Mouse (Mus musculus): ENCODE results near the gene Defb25. TPM values are rescaled to one million over a fixed set of nuclear protein-coding genes. Genes with fewer than 3 reads are reported as not detected.
A peak's percentile ranks its signal among the peaks of the same experiment; 100 is the strongest.
"Not testable (repeated sequence)": the region's sequence is repeated elsewhere in the genome, so short reads cannot be mapped to it uniquely, and the experiment has no call there.

Defb25 gene
- 23.2 and 25.2 TPM in 2 replicates for polyA plus RNA-seq (2015; fragmentation: Nextera tagmentation; extraction: Ambion mirVana)

DNA sequence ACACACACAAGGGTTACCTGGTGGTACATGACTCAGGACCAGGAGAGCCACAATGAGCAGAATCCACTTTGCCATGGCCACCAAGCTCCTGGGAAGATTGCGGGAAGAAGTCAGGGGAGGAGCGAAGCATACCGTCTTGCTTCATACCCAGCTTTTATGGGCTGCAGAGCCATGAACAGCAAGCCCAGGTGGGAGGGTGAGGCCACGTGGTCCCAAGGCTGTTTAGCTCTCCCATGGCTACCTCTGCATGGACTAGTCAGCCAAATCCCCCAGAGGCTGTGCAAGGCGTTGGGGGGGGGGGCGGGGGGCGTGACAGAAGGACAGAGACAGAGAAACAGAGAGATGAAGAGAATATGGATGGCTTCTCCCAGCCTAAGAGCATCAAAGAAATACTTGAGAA is at the start of gene Defb25:
Defb25 (minus strand) TSS at position 101 of the 400 bp plus-strand sequence.
- WGBS = 67% methylated on average over 7 of the region's 7 CpGs
- H3K4me2 ChIP-seq = peak within 1 kb of the TSS; percentile 12; the same call in 1 of the 2 replicates
- 0 out of 2 replicates have a peak within 1 kb of the TSS, but pooled peaks have one; percentile 5 for H3K4me3 ChIP-seq (replicated peaks)

DNA sequence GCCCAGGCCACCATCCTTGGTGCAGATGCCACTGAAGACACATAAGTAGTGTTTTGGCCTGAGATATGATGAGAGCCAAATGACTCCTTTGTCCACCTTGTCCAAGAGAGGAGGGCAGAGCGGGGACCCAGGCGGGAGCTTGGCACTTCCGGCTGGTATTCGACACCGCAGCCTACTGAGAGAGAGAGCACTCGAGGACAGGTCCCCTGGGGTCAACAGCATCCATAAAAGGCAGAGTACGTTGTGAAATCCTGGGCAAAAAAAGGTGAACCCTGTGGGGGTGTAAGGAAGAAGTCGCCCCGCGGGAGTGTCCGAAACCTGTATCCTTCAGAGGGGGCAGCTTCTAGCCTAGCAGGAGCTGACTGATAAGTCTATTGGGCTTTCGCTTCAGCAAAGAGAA is 49.3 kb upstream of the Defb25 start:
- no peak for ATAC-seq (replicated peaks; ENCODE audit: low FRiP score)
- Histone ChIP-seq H3K36me3 (peaks cover 50% of the 10 kb centered on the region), H3K27me3 (no peaks in the 10 kb centered on the region), H3K4me3 (replicated peaks) (peak overlapping the region; percentile 95), H3K4me2 (peak overlapping the region; percentile 78), H3K27ac (peak overlapping the region; percentile 45), H3K9me3 (replicated peaks) (no peaks in the 10 kb centered on the region), H3K9ac (peak overlapping the region; percentile 97), H3K4me1 (peaks cover 46% of the 10 kb centered on the region)
- WGBS = 63% methylated on average over 12 of the region's 12 CpGs

More for the DNA sequence above, at the start of gene Defb25:
- Histone ChIP-seq H3K27ac (peak within 1 kb of the TSS; percentile 87), H3K27me3 (peaks cover 14% of the 10 kb centered on the region), H3K9ac (no peak within 1 kb of the TSS), H3K36me3 (no peaks in the 10 kb centered on the region), H3K9me3 (replicated peaks) (no peaks in the 10 kb centered on the region), H3K4me1 (peaks cover 55% of the 10 kb centered on the region)
- no peak for ATAC-seq (replicated peaks; ENCODE audit: low FRiP score)

DNA sequence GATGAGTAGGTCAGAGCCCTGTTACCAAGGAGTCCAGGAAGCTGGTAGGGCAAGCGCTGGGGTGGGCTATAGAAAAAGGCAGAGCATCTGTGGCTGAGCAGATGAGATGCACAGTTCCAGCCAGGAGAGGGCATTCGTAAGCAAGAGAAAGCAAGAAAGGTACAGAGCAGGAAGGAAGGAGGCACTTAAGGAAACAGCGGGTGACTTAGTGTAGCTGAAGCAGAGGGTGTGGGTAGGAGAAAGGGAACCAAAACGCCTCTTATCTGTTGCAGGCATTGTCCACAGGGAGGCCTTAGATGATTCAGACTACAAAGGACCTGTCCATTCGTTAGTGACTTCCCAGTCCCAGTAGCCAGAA is 48.8 kb upstream of the Defb25 start:
- Histone ChIP-seq H3K36me3 (peaks cover 44% of the 10 kb centered on the region), H3K27ac (peak overlapping the region; percentile 97)

DNA sequence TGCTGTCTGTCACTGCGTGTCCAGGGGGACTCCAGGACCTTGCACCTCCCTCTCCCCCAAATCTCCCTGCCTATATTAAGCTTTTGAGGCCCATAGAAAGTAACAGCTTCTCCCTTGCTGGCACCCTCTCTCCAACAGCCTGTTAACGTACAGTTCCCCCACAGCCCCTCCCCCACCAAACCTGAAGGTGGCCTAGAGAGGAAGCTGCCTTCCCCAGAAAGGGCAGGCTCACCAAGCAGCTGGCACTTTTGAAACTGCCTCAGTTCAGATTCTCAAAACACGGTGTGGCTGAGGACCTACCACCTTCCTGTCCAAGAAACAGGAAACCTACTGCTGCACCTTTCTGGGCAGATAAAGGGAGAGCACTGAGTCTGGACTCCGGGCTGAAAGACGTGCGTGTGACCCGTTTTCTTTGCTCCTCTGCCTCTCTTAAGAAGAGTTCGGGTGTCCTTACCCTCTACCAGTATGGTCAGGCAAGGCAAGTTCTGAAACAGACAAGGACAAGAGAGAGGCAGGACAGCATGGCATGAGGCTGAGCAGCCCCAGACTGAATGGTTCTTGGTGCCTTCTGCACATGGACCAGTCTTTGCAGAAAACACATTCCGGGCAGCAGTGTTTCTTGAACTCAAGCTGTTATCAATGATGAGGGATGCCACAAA is 48.3 kb upstream of the Defb25 start:
- Histone ChIP-seq H3K27ac (peak overlapping the region; percentile 97), H3K9me3 (replicated peaks) (no peaks in the 10 kb centered on the region), H3K4me3 (replicated peaks) (peak overlapping the region; percentile 95), H3K4me1 (peaks cover 46% of the 10 kb centered on the region), H3K27me3 (no peaks in the 10 kb centered on the region), H3K36me3 (peaks cover 39% of the 10 kb centered on the region), H3K4me2 (peak overlapping the region; percentile 78), H3K9ac (peak overlapping the region; percentile 97)
- WGBS = 38% methylated on average over 9 of the region's 9 CpGs
- no peak for ATAC-seq (replicated peaks; ENCODE audit: low FRiP score)

More for the DNA sequence above, 48.8 kb upstream of the Defb25 start:
- H3K4me2 ChIP-seq = peak overlapping the region; percentile 78
- WGBS = 21% methylated on average over 5 of the region's 5 CpGs
- peaks cover 46% of the 10 kb centered on the region for H3K4me1 ChIP-seq
- H3K4me3 ChIP-seq (replicated peaks) = peak overlapping the region; percentile 95
- peak; percentile 44; the same call in 1 of the 2 replicates for ATAC-seq (replicated peaks; ENCODE audit: low FRiP score)
- no peaks in the 10 kb centered on the region for H3K9me3 ChIP-seq (replicated peaks)
- no peaks in the 10 kb centered on the region for H3K27me3 ChIP-seq
- H3K9ac ChIP-seq = peak overlapping the region; percentile 97

DNA sequence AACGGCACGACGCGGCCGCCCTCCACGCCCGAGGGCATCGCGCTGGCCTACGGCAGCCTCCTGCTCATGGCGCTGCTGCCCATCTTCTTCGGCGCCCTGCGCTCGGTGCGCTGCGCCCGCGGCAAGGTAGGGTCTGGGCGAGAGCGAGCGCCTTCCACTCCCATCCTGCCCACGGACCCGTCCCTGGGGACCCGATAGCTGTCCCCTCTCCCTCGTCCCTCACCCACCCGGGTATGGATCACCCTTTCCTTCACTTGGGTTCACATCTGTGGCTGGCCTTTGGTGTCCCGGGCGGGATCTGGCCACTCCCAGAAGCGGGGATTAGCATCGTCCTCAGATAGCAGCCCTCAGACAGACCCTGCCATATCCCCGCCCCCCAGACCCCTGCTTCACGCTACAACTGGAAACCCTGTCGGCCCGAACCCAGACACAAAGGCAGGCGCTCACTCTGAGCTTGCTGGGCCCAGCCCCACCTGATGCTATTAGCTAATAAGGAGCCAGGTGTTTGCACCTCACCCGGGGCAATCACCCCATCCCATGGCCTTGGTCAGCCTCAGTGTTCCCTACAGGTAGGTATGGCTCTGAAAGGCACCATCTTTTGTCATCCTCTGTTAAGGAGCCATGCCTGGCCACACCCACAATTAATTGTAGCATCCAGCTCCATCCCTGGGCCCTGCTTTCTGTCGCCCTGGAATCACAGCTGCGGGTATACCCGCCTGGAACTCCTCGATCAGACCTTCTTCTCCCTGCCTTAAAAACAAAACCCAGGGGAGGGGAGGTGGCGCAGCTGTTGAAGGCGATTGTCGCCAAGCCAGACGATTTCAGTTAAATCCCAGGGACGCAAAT is 47.0 kb upstream of the Defb25 start:
- ATAC-seq (replicated peaks; ENCODE audit: low FRiP score) = peak; percentile 74
- Histone ChIP-seq H3K9ac (peak overlapping the region; percentile 97), H3K27me3 (no peaks in the 10 kb centered on the region), H3K4me3 (replicated peaks) (peak overlapping the region; percentile 95), H3K9me3 (replicated peaks) (no peaks in the 10 kb centered on the region), H3K27ac (peak overlapping the region; percentile 97), H3K36me3 (peaks cover 27% of the 10 kb centered on the region), H3K4me2 (peak overlapping the region; percentile 78), H3K4me1 (peaks cover 41% of the 10 kb centered on the region)
- WGBS = under 1% methylated on average over 46 of the region's 46 CpGs

DNA sequence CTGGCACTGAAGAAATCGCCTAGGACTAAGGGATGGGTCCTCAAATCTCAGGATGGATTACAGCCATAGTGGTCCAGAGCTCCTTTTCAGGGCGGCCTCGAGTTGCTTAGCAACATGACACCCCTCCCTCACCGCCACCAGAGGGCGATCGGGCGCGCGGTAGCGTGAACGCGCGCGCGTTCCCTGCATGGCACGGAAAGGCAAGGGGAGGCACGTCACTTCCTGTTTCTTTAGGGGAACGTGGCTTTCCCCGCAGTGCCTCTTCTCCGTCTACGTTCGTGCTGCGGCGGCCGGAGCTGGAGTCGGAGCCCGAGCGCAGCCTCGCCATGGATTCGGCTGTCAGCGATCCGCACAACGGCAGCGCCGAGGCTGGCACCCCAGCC is 46.4 kb upstream of the Defb25 start, which contains the start of gene H13:
H13 (plus strand) TSS at position 206 of the 383 bp plus-strand sequence.
- Histone ChIP-seq H3K4me3 (replicated peaks) (peak within 1 kb of the TSS; percentile 95), H3K4me1 (peaks cover 41% of the 10 kb centered on the region), H3K4me2 (peak within 1 kb of the TSS; percentile 78), H3K9me3 (replicated peaks) (no peaks in the 10 kb centered on the region), H3K27me3 (no peaks in the 10 kb centered on the region), H3K36me3 (peaks cover 21% of the 10 kb centered on the region), H3K27ac (peak within 1 kb of the TSS; percentile 97), H3K9ac (peak within 1 kb of the TSS; percentile 97)
- peak; percentile 73 for ATAC-seq (replicated peaks; ENCODE audit: low FRiP score)
- WGBS = under 1% methylated on average over 35 of the region's 35 CpGs

DNA sequence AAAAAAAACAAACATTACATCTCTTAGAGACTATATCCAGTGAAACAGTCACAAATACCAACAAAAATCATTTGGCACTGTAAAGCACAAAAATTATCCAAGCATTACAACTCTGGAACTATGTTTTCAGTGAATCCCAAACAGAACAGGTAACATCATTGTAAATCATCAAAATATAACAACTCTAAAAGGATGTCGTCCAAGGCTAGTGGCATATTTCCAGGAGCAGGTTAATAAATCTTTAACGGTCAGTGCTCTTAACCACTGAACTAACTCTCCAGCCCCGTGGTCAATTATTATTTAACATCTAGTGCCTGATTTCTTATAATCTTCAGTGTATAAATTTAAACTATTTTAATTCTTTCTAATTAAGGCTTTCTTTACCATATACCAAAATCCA is 43.3 kb upstream of the Defb25 start:
- H3K4me3 ChIP-seq (replicated peaks); H3K27ac ChIP-seq; H3K4me2 ChIP-seq; H3K36me3 ChIP-seq; H3K9ac ChIP-seq; H3K9me3 ChIP-seq (replicated peaks); H3K27me3 ChIP-seq; ATAC-seq (replicated peaks; ENCODE audit: low FRiP score): not testable (repeated sequence)
- H3K4me1 ChIP-seq = peaks cover 15% of the 10 kb centered on the region
- 43% methylated on average over 3 of the region's 3 CpGs for WGBS

DNA sequence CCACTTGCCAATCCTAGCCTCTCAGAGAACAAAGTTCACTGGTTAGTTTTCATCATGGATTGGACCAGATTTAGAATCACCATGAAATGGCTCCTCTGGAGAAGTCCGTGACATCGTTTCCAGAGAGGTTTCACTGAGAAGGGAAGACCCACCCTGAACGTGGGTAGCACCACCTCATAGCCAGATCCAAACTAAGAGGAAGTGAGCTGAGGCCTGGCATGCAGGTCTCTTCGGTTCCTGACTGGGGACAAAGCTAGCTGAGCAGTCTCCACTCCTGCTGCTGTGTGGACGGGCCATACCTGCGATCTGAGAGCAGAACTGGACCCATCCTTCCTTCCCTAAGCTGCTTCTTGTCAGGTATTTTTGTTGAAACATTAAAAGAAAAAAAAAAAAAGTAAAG is 38.3 kb upstream of the Defb25 start:
- Histone ChIP-seq H3K27me3 (no peaks in the 10 kb centered on the region), H3K4me1 (peaks cover 3% of the 10 kb centered on the region; the same call in 1 of the 2 replicates), H3K9ac (no peak overlapping the region), H3K36me3 (no peaks in the 10 kb centered on the region), H3K4me2 (no peak overlapping the region), H3K27ac (no peak overlapping the region), H3K4me3 (replicated peaks) (no peak overlapping the region), H3K9me3 (replicated peaks) (no peaks in the 10 kb centered on the region)
- WGBS = 86% methylated on average over 6 of the region's 6 CpGs
- ATAC-seq (replicated peaks; ENCODE audit: low FRiP score) = no peak

DNA sequence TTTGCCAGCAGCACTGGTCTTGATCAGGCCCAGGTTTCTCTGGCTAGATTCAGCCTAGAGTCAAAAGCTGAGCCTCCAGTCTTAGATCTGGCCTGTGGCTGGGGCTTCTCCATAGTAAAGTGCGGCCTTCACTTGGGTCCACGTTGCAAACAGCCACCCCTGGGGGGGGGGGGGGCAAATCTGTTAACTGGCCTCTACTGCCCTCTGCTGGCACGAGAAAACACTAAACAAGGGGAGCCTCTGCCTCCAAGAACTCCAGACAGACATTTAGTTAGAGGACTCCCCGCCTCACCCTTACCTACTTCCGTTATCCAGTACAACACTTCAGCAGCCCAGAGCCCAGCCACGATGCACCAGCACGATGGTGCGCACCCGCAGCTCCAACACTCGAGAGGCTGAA is 34.5 kb upstream of the Defb25 start:
- no peak overlapping the region for H3K27ac ChIP-seq
- 67% methylated on average over 10 of the region's 10 CpGs for WGBS

DNA sequence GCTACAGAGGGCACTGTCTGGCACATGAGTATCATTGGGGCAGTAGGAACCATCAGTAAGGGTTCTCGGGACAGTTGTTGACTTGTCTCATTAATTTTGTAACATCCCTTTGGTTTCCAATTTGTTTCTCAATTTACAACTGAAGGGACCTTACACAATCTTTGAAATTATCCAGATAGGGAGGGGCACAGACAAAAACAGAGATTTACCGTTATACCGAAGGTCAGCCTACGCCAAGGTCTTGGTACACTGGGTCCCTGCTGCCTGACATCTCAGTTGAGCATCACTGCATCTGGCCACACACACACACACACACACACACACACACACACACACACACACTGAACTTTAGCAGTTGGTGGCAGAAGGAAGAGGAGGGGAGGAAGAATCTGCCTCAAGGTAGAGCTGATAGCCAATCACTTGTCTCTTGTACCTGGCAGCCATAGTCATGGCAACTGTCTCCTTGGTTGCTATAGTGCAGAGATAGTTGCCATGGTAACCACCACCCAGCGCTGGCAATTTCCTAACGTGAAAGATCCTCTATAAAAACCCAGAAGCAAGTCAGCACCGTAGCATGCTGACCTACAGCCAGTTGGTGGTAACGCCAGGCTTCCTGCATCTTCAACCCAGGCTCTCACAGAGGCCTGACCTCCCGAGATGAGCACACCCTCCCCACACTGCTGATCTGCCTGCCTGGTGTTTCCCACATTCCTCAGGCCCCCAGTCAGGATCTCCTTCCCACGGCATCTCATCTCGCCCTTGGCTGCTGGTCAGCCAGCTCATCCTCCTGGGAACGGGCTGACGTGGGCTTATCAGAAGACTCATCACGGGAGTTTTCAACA is 31.2 kb upstream of the Defb25 start:
- H3K9me3 ChIP-seq (replicated peaks) = no peaks in the 10 kb centered on the region
- no peak overlapping the region for H3K27ac ChIP-seq
- H3K27me3 ChIP-seq = no peaks in the 10 kb centered on the region
- H3K36me3 ChIP-seq = no peaks in the 10 kb centered on the region
- H3K4me2 ChIP-seq = no peak overlapping the region
- WGBS = 47% methylated on average over 14 of the region's 14 CpGs
- H3K4me1 ChIP-seq = peaks cover 25% of the 10 kb centered on the region
- H3K9ac ChIP-seq = no peak overlapping the region
- H3K4me3 ChIP-seq (replicated peaks) = no peak overlapping the region
- 0 out of 2 replicates have a peak, but pooled peaks have one; percentile 7 for ATAC-seq (replicated peaks; ENCODE audit: low FRiP score)

More for the DNA sequence above, 34.5 kb upstream of the Defb25 start:
- Histone ChIP-seq H3K4me3 (replicated peaks) (no peak overlapping the region), H3K4me1 (peaks cover 25% of the 10 kb centered on the region), H3K9ac (no peak overlapping the region), H3K4me2 (no peak overlapping the region), H3K27me3 (no peaks in the 10 kb centered on the region), H3K9me3 (replicated peaks) (no peaks in the 10 kb centered on the region), H3K36me3 (no peaks in the 10 kb centered on the region)
- ATAC-seq (replicated peaks; ENCODE audit: low FRiP score) = no peak

DNA sequence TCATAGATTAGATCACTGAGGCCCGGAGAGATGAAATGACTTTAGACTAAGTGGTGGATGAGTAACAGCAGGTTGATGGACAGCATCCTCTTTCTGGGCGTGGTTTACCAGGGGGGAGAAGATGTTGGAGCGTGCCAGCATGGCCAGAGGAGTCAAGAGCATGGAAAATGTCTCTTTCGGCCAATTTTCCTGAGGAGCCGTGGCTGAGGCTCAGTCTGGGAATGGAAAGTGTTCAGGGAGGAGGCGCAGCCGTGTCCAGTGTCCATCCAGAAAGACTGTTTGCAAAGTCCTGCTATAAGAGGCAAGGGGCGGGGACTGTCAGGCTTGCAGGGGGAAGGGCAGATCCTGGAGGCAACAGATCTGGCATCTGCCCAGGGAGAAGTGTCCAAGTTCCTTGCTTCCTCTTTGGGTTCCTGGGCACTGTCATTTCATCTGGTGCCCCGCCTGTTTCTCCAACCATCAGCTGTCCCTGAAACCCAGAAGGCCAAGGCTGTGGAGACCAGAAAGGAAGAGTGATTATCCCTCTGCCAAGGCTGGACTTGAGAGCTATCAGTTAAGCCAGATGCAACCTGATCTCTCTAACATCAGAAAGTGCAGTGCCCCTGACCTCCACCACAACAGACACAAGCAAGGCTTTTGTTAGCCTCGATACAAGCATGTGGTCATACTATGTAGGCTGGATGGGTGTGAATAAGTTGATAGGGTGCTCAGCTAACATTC is 30.2 kb upstream of the Defb25 start:
- 58% methylated on average over 10 of the region's 10 CpGs for whole genome bisulfite sequencing
- Histone ChIP-seq H3K27me3 (no peaks in the 10 kb centered on the region), H3K4me2 (no peak overlapping the region), H3K4me3 (replicated peaks) (no peak overlapping the region), H3K9ac (no peak overlapping the region), H3K4me1 (peaks cover 22% of the 10 kb centered on the region), H3K36me3 (no peaks in the 10 kb centered on the region), H3K27ac (0 out of 2 replicates have a peak overlapping the region, but pooled peaks have one; percentile 15), H3K9me3 (replicated peaks) (no peaks in the 10 kb centered on the region)
- ATAC-seq (replicated peaks; ENCODE audit: low FRiP score) = 0 out of 2 replicates have a peak, but pooled peaks have one; percentile 23
